ENCODE assay signal across 12 mouse cellular contexts in the genomic region with DNA sequence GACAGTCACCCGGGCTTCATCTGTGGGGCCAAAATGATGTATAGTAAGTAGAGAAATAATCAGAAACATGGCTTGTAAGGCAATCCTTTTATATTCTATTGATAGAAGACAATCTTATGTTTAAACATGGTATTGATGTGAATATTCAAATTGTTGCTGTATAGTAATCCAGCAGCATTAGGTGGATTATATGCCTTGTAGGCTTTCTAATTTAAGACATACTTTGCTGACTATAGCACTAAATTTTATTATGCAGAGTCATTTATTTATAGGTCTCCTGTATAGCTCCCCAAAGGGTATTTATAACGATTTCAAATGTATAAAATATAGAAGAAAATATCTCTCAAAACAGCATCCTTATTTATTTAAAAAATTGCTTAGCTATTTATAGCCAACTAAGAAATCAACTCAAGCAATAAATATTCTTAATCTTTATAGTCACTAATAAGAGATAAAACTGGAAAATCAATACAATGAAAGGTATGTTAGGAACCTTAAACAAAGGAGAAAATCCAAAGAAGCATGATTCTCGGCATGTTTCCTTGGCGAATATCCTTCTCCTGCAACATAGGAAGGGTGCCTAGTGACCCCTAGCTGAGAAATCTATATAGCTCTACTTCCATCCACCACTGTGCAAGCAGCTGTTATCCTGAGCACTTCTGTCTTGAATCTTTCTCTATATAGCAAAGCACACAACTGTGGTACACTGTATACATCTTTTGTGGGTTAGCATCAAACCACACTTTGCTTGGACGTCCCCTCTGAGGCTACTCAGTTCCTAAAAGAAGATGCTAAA.
DNase-seq lines count a peak whose midpoint lies in the region; ATAC-seq and TF ChIP-seq lines count a peak whose summit lies in the region.
"Had no signal": no experiment of that assay in that cellular context is flagged by ENCODE, and none has a peak within 500 bp of the region (broad histone marks: within the 10 kb centered on the region; RNA-seq: fewer than 3 reads in every experiment).

No protein-coding gene starts in this region.

- no peaks in the 10 kb centered on the region for H3K9me3 ChIP-seq in CH12.LX (replicated peaks; ENCODE audit: low read length)
- H3K9me3 ChIP-seq in forebrain, embryonic 10.5 days, result no peaks in the 10 kb centered on the region
- no peaks in the 10 kb centered on the region for H3K9me3 ChIP-seq in midbrain, embryonic 10.5 days (replicated peaks)
- H3K9me3 ChIP-seq: embryonic facial prominence, embryonic 15.5 days; limb, embryonic 12.5 days had no signal

- DNase-seq in gastrocnemius, adult 2 months, result no peak
- DNase-seq in gastrocnemius, adult 18-20 months (ENCODE audit: low spot score), result no peak
- peak; percentile 11 for DNase-seq in CH12.LX (ENCODE audit: extremely low read depth)
- peak; percentile 15 for DNase-seq in forebrain, embryonic 10.5 days (ENCODE audit: extremely low spot score, low spot score)
- DNase-seq in midbrain, embryonic 10.5 days (ENCODE audit: low spot score), result peak; percentile 15
- no peak for DNase-seq in thymus, postnatal 4 days
- DNase-seq in natural killer cell, adult 2 months (ENCODE audit: low spot score in 2 of 2), result no peak
- DNase-seq: B cell, adult 2 months; kidney, adult 18-20 months had no signal

- TF ChIP-seq CTCF in gastrocnemius, adult 2 months (IDR thresholded peaks at IDR 0.05), result peak; percentile 10; the same call in 1 of the 2 replicates
- peak; percentile 14 to 68; a peak in 3 of 4 replicates for TF ChIP-seq CTCF in CH12.LX (conservative IDR thresholded peaks at IDR 0.05 in 1 of 2, IDR thresholded peaks at IDR 0.05 in 1 of 2; ENCODE audit: low read depth in 2 of 2, low read length in 2 of 2)

- TF ChIP-seq EP300 in CH12.LX (IDR thresholded peaks at IDR 0.05; ENCODE audit: low read length), result no peak

- H3K4me2 ChIP-seq in CH12.LX (ENCODE audit: insufficient read depth, low read depth, poor library complexity, severe bottlenecking), result no peak overlapping the region
- H3K4me2 ChIP-seq: embryonic facial prominence, embryonic 15.5 days; limb, embryonic 12.5 days had no signal

- no peak overlapping the region for H3K4me3 ChIP-seq in gastrocnemius, adult 2 months
- no peak overlapping the region for H3K4me3 ChIP-seq in CH12.LX (replicated peaks in 1 of 3; ENCODE audit: low read depth in 2 of 3, low read length in 2 of 3, poor library complexity in 1 of 3)
- no peak overlapping the region for H3K4me3 ChIP-seq in forebrain, embryonic 10.5 days
- no peak overlapping the region for H3K4me3 ChIP-seq in midbrain, embryonic 10.5 days
- H3K4me3 ChIP-seq: embryonic facial prominence, embryonic 15.5 days; limb, embryonic 12.5 days had no signal

- H3K27me3 ChIP-seq in CH12.LX (replicated peaks), result no peaks in the 10 kb centered on the region
- H3K27me3 ChIP-seq in forebrain, embryonic 10.5 days (ENCODE audit: poor library complexity, severe bottlenecking), result peaks cover 8% of the 10 kb centered on the region; the same call in 1 of the 2 replicates
- peaks cover 22% of the 10 kb centered on the region for H3K27me3 ChIP-seq in midbrain, embryonic 10.5 days (ENCODE audit: low read depth, poor library complexity, severe bottlenecking)
- H3K27me3 ChIP-seq: embryonic facial prominence, embryonic 15.5 days; limb, embryonic 12.5 days had no signal

- H3K79me2 ChIP-seq in CH12.LX (replicated peaks; ENCODE audit: control insufficient read depth, extremely low read depth, insufficient read depth, poor library complexity, severe bottlenecking), result no peaks in the 10 kb centered on the region

- in situ Hi-C loops in CH12.LX (cut with MboI; ENCODE audit: low pct_ligation_motif_present, low pct_unique_long_range_greater_than_20kb, low sequenced_read_pairs), result loop anchor here (25.0 kb wide), 2 partner anchors 404 to 579 kb away; a partner anchor contains a TSS

- intact Hi-C loops in gastrocnemius, adult 2 months (cut with DNase I), result no loop called here

- H3K4me1 ChIP-seq in CH12.LX (ENCODE audit: control insufficient read depth in 1 of 2, insufficient read depth in 2 of 2), result no peaks in the 10 kb centered on the region
- peaks cover 9% of the 10 kb centered on the region for H3K4me1 ChIP-seq in forebrain, embryonic 10.5 days
- peaks cover 5% of the 10 kb centered on the region for H3K4me1 ChIP-seq in midbrain, embryonic 10.5 days
- H3K4me1 ChIP-seq: embryonic facial prominence, embryonic 15.5 days; limb, embryonic 12.5 days had no signal

- no peak for ATAC-seq in megakaryocyte progenitor cell, adult 5-6 weeks (replicated peaks; ENCODE audit: poor library complexity)

- peak; percentile 78 for TF ChIP-seq RAD21 in CH12.LX (IDR thresholded peaks at IDR 0.05; ENCODE audit: low read depth, low read length)

- no peak overlapping the region for H3K9ac ChIP-seq in CH12.LX (ENCODE audit: insufficient read depth, low read depth)
- H3K9ac ChIP-seq: embryonic facial prominence, embryonic 15.5 days; limb, embryonic 12.5 days had no signal

- H3K36me3 ChIP-seq in CH12.LX (replicated peaks in 1 of 2; ENCODE audit: control insufficient read depth in 1 of 2, insufficient read depth in 1 of 2, low read length in 1 of 2), result no peaks in the 10 kb centered on the region
- H3K36me3 ChIP-seq in forebrain, embryonic 10.5 days (replicated peaks), result no peaks in the 10 kb centered on the region
- no peaks in the 10 kb centered on the region for H3K36me3 ChIP-seq in midbrain, embryonic 10.5 days
- H3K36me3 ChIP-seq: embryonic facial prominence, embryonic 15.5 days; limb, embryonic 12.5 days had no signal

- dilution Hi-C loops in CH12.LX (cut with MboI; ENCODE audit: extremely low pct_ligation_motif_present, extremely low pct_unique_long_range_greater_than_20kb, low sequenced_read_pairs), result no loop called here

- 47% methylated on average over 5 of the region's 5 CpGs for WGBS in forebrain, embryonic 10.5 days
- WGBS in midbrain, embryonic 10.5 days, result 52% methylated on average over 5 of the region's 5 CpGs

- TF ChIP-seq POLR2A in CH12.LX (IDR thresholded peaks at IDR 0.05; ENCODE audit: low read depth, low read length), result no peak

- H3K27ac ChIP-seq in gastrocnemius, adult 2 months, result no peak overlapping the region
- H3K27ac ChIP-seq in CH12.LX (ENCODE audit: insufficient read depth, low read depth), result no peak overlapping the region
- no peak overlapping the region for H3K27ac ChIP-seq in forebrain, embryonic 10.5 days
- no peak overlapping the region for H3K27ac ChIP-seq in midbrain, embryonic 10.5 days (replicated peaks)
- H3K27ac ChIP-seq: embryonic facial prominence, embryonic 15.5 days; limb, embryonic 12.5 days had no signal

TF ChIP-seq in CH12.LX, 34 proteins besides CTCF, POLR2A, EP300 and RAD21:
- no peak for TF ChIP-seq MYC (IDR thresholded peaks at IDR 0.05; ENCODE audit: low read depth, low read length)
- TF ChIP-seq JUND (conservative IDR thresholded peaks at IDR 0.05; ENCODE audit: low read depth, low read length), result no peak
- TF ChIP-seq NELFE (IDR thresholded peaks at IDR 0.05; ENCODE audit: low read depth, low read length), result no peak
- TF ChIP-seq SMC3 (IDR thresholded peaks at IDR 0.05; ENCODE audit: low read depth, low read length), result peak; percentile 64
- no peak for TF ChIP-seq HCFC1 (IDR thresholded peaks at IDR 0.05; ENCODE audit: low read depth, low read length)
- no peak for TF ChIP-seq TBP (conservative IDR thresholded peaks at IDR 0.05; ENCODE audit: low read depth, low read length)
- 0 out of 2 replicates have a peak, but pooled peaks have one; percentile 17 for TF ChIP-seq ZC3H11A (IDR thresholded peaks at IDR 0.05; ENCODE audit: low read depth, low read length)

Comparison
In these comparisons a context has a peak if more than half of its experiments do, and no peak if none do; other contexts are left out.
1. DNase-seq: peak in CH12.LX (single experiment), forebrain, embryonic 10.5 days (single experiment) and midbrain, embryonic 10.5 days (single experiment); none in gastrocnemius, adult 2 months (single experiment), gastrocnemius, adult 18-20 months (single experiment), thymus, postnatal 4 days (single experiment) and natural killer cell, adult 2 months (0 of 2).